Mouse (Mus musculus) colon, adult 2 months (tissue): ENCODE data around the gene Aldh1a2. TPM values are rescaled to one million over a fixed set of nuclear protein-coding genes. Genes with fewer than 3 reads are reported as not detected.

Experiments used
- polyA plus RNA-seq: library from polyadenylated mRNA; depleted of rRNA; stranded (reverse); fragments of >200 nt; gene quantifications from 2 replicates; pipeline ENCODE4 v1.2.3, GENCODE M21; 2012; rRNA removed

The Aldh1a2 gene
- 4.1 and 5.8 TPM in 2 replicates for polyA plus RNA-seq

GRCm38 (mm10) chr9:71215248-71216035, at the start of gene Aldh1a2:
TSS of gene Aldh1a2 (plus strand) at chr9:71215789.

GRCm38 (mm10) chr9:71168511-71168910, 47.1 kb upstream of the Aldh1a2 start, which contains the start of gene Aqp9:
TSS of gene Aqp9 (minus strand) at chr9:71168682.

Other genes with a start within 250 kb of the Aldh1a2 start
- 0.08 and 0.10 TPM in 2 replicates for gene Aqp9, start 47.1 kb upstream of the Aldh1a2 start, polyA plus RNA-seq